Mouse (Mus musculus) lung, adult 2 months (tissue): ENCODE measurements around the gene Vmn2r48. TPM values are rescaled to one million over a fixed set of nuclear protein-coding genes. Genes with fewer than 3 reads are reported as not detected.
"Not testable (repeated sequence)": the region's sequence is repeated elsewhere in the genome, so short reads cannot be mapped to it uniquely, and the experiment has no call there.

Experiments
- DNase-seq: peaks from one replicate; pipeline ENCODE4 v3.0.0; 2022
- H3K4me1 ChIP-seq: fragments of 200-500 bp; 2 replicates; pipeline ENCODE4 v1.6.1; 2011; ENCODE audit warnings: low read length; ENCODE audit not compliant: control insufficient read depth, insufficient read depth
- H3K4me3 ChIP-seq: fragments of 200-500 bp; replicated peaks from 2 replicates; pipeline ENCODE3; 2011; ENCODE audit warnings: low read depth, mild to moderate bottlenecking, control low read depth, low read length; ENCODE audit errors: extremely low read depth
- WGBS: fragments of 180-500 bp; shearing (Covaris S2); methylation state at CpG from one replicate; pipeline ENCODE4 v1.1.7; 2018; 5-methylcytosine and 5-hydroxymethylcytosine counted together
- polyA plus RNA-seq: library from polyadenylated mRNA; depleted of rRNA; stranded (reverse); fragments of >200 nt; gene quantifications from 2 replicates; pipeline ENCODE4 v1.2.3, GENCODE M21; 2012; rRNA removed

Vmn2r48 gene
- polyA plus RNA-seq, result not detected in 2 replicates

- not testable (repeated sequence) for DNase-seq, H3K4me1 ChIP-seq, H3K4me3 ChIP-seq
- WGBS, result 76% methylated on average over 2 of the region's 2 CpGs
Observed at GRCm38 (mm10) chr7:9953485-9953884, at the start of gene Vmn2r48. Gene Vmn2r48, minus strand, starts transcription at chr7:9953585.

DNA sequence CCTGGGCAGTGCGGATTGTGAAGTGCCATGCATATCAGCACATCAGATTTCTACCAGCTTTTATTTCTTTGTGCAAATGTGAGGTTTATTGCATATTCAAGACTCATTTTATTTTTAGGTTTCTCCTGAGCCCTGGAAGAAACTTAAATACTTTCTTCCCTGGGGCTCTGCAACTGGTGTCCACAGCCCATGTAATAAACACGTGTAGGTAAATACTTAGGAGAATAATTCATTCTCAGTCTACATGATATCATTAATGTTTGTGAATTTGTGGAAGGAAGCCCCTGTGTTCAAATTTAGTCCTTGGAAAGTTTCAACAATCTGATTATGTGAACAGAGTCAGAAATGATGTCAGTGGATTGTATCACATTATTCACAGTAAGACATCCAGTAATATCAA lies 38.8 kb upstream of the Vmn2r48 start, which contains the start of gene Vmn2r49:
Gene Vmn2r49, minus strand, starts transcription at position 101 of the 400 bp plus-strand sequence.
- not testable (repeated sequence) for DNase-seq, H3K4me1 ChIP-seq, H3K4me3 ChIP-seq
- WGBS, result 58% methylated on average over 2 of the region's 2 CpGs

Other genes starting within 250 kb of the Vmn2r48 start
- not detected in 2 replicates for gene Vmn2r46, start 183.0 kb downstream of the Vmn2r48 start, polyA plus RNA-seq
- gene Vmn2r47, start 112.3 kb downstream of the Vmn2r48 start, polyA plus RNA-seq, result not detected in 2 replicates
- gene Vmn2r49, start 38.7 kb upstream of the Vmn2r48 start, polyA plus RNA-seq, result not detected in 2 replicates
- gene Vmn2r50, start 99.7 kb upstream of the Vmn2r48 start, polyA plus RNA-seq, result not detected in 2 replicates
- gene Vmn2r51, start 152.2 kb upstream of the Vmn2r48 start, polyA plus RNA-seq, result not detected in 2 replicates
- not detected in 2 replicates for gene Vmn2r52, start 223.0 kb upstream of the Vmn2r48 start, polyA plus RNA-seq